Mouse (Mus musculus): ENCODE measurements around the gene Oxnad1. TPM values are rescaled to one million over a fixed set of nuclear protein-coding genes. Genes with fewer than 3 reads are reported as not detected.

Gene Oxnad1
- 57.1 TPM for polyA plus RNA-seq (2021)

GRCm38 (mm10) chr14:32084761-32085485 is at the start of gene Oxnad1:
Gene Oxnad1 (plus strand): TSS chr14:32085374.
- ATAC-seq (peak; percentile 78), DNase-seq (ENCODE audit: low read depth, low spot score) (no peak)
- CTCF ChIA-PET, result interaction anchor here (0.7 to 1.3 kb wide), 2 partner anchors 9 to 107 kb away, joined by 3 read pairs; no protein-coding TSS in a partner anchor
- POLR2A ChIA-PET, result interaction anchor here (0.5 to 0.6 kb wide), 2 partner anchors 21 to 39 kb away, joined by 3 read pairs; no protein-coding TSS in a partner anchor
- TF ChIP-seq CTCF (IDR thresholded peaks at IDR 0.05), result no peak
- no peaks in the 10 kb centered on the region for H3K27me3 ChIP-seq
- in situ Hi-C loops (cut with MboI; ENCODE audit: low pct_unique_long_range_greater_than_20kb), result loop anchor here (5.0 kb wide), 1 partner anchor 428 kb away; no protein-coding TSS in a partner anchor

GRCm38 (mm10) chr14:32036482-32036881 is 48.7 kb upstream of the Oxnad1 start:
- POLR2A ChIA-PET, result no interaction called here
- TF ChIP-seq CTCF (IDR thresholded peaks at IDR 0.05), result no peak
- H3K27me3 ChIP-seq, result no peaks in the 10 kb centered on the region
- no peak for DNase-seq (ENCODE audit: low read depth, low spot score)
- CTCF ChIA-PET, result interaction anchor here (1.2 kb wide), 1 partner anchor 82 kb away, joined by 3 read pairs; no protein-coding TSS in a partner anchor
- in situ Hi-C loops (cut with MboI; ENCODE audit: low pct_unique_long_range_greater_than_20kb), result no loop called here
- ATAC-seq, result no peak

GRCm38 (mm10) chr14:32037661-32038252 is 47.4 kb upstream of the Oxnad1 start:
- ATAC-seq, result no peak
- in situ Hi-C loops (cut with MboI; ENCODE audit: low pct_unique_long_range_greater_than_20kb), result no loop called here
- POLR2A ChIA-PET, result no interaction called here
- TF ChIP-seq CTCF (IDR thresholded peaks at IDR 0.05), result no peak
- DNase-seq (ENCODE audit: low read depth, low spot score), result no peak
- CTCF ChIA-PET, result interaction anchor here (1.2 kb wide), 1 partner anchor 83 kb away, joined by 3 read pairs; no protein-coding TSS in a partner anchor
- no peaks in the 10 kb centered on the region for H3K27me3 ChIP-seq

- in situ Hi-C loops (cut with MboI; ENCODE audit: low pct_unique_long_range_greater_than_20kb), result no loop called here
- CTCF ChIA-PET, result no interaction called here
- POLR2A ChIA-PET, result no interaction called here
- no peak for DNase-seq (ENCODE audit: low read depth, low spot score)
- no peak for TF ChIP-seq CTCF (IDR thresholded peaks at IDR 0.05)
- no peaks in the 10 kb centered on the region for H3K27me3 ChIP-seq
- ATAC-seq, result no peak
Observed at GRCm38 (mm10) chr14:32042108-32042507, 43.1 kb upstream of the Oxnad1 start.

GRCm38 (mm10) chr14:32046357-32046756 is 38.8 kb upstream of the Oxnad1 start:
- in situ Hi-C loops (cut with MboI; ENCODE audit: low pct_unique_long_range_greater_than_20kb), result no loop called here
- no peak for TF ChIP-seq CTCF (IDR thresholded peaks at IDR 0.05)
- ATAC-seq (no peak), DNase-seq (ENCODE audit: low read depth, low spot score) (no peak)
- POLR2A ChIA-PET, result interaction anchor here (0.7 kb wide), 1 partner anchor 38 kb away, joined by 3 read pairs; no protein-coding TSS in a partner anchor
- no peaks in the 10 kb centered on the region for H3K27me3 ChIP-seq
- CTCF ChIA-PET, result no interaction called here

- ChIA-PET CTCF (interaction anchor here (0.6 to 1.4 kb wide), 3 partner anchors 26 to 96 kb away, joined by 3 read pairs; no protein-coding TSS in a partner anchor), POLR2A (no interaction called here)
- no peak for ATAC-seq
- no peak for TF ChIP-seq CTCF (IDR thresholded peaks at IDR 0.05)
- in situ Hi-C loops (cut with MboI; ENCODE audit: low pct_unique_long_range_greater_than_20kb), result no loop called here
- no peak for DNase-seq (ENCODE audit: low read depth, low spot score)
- H3K27me3 ChIP-seq, result no peaks in the 10 kb centered on the region
Observed at GRCm38 (mm10) chr14:32050171-32050570, 35.0 kb upstream of the Oxnad1 start.

GRCm38 (mm10) chr14:32053895-32054294 is 31.3 kb upstream of the Oxnad1 start:
- ChIA-PET CTCF (no interaction called here), POLR2A (no interaction called here)
- DNase-seq (ENCODE audit: low read depth, low spot score) (no peak), ATAC-seq (no peak)
- no peak for TF ChIP-seq CTCF (IDR thresholded peaks at IDR 0.05)
- in situ Hi-C loops (cut with MboI; ENCODE audit: low pct_unique_long_range_greater_than_20kb), result no loop called here
- no peaks in the 10 kb centered on the region for H3K27me3 ChIP-seq

- DNase-seq (ENCODE audit: low read depth, low spot score) (no peak), ATAC-seq (no peak)
- H3K27me3 ChIP-seq, result no peaks in the 10 kb centered on the region
- ChIA-PET CTCF (interaction anchor here (0.8 kb wide), 1 partner anchor 15 kb away, joined by 3 read pairs; no protein-coding TSS in a partner anchor), POLR2A (no interaction called here)
- in situ Hi-C loops (cut with MboI; ENCODE audit: low pct_unique_long_range_greater_than_20kb), result no loop called here
- no peak for TF ChIP-seq CTCF (IDR thresholded peaks at IDR 0.05)
Observed at GRCm38 (mm10) chr14:32054788-32055187, 30.4 kb upstream of the Oxnad1 start.

GRCm38 (mm10) chr14:32055781-32056180 is 29.4 kb upstream of the Oxnad1 start:
- POLR2A ChIA-PET, result no interaction called here
- TF ChIP-seq CTCF (IDR thresholded peaks at IDR 0.05), result no peak
- CTCF ChIA-PET, result interaction anchor here (0.7 to 1.4 kb wide), 2 partner anchors 23 to 264 kb away, joined by 3 to 5 read pairs; no protein-coding TSS in a partner anchor
- in situ Hi-C loops (cut with MboI; ENCODE audit: low pct_unique_long_range_greater_than_20kb), result no loop called here
- ATAC-seq, result no peak
- no peaks in the 10 kb centered on the region for H3K27me3 ChIP-seq
- no peak for DNase-seq (ENCODE audit: low read depth, low spot score)

- in situ Hi-C loops (cut with MboI; ENCODE audit: low pct_unique_long_range_greater_than_20kb), result no loop called here
- no peaks in the 10 kb centered on the region for H3K27me3 ChIP-seq
- no peak for ATAC-seq
- DNase-seq (ENCODE audit: low read depth, low spot score), result no peak
- ChIA-PET CTCF (interaction anchor here (0.7 to 1.4 kb wide), 3 partner anchors 24 to 265 kb away, joined by 3 to 5 read pairs (median 3); no protein-coding TSS in a partner anchor), POLR2A (no interaction called here)
- TF ChIP-seq CTCF (IDR thresholded peaks at IDR 0.05), result no peak
Observed at GRCm38 (mm10) chr14:32056675-32057074, 28.5 kb upstream of the Oxnad1 start.

GRCm38 (mm10) chr14:32057664-32058063 is 27.5 kb upstream of the Oxnad1 start:
- ChIA-PET CTCF (no interaction called here), POLR2A (no interaction called here)
- ATAC-seq (no peak), DNase-seq (ENCODE audit: low read depth, low spot score) (no peak)
- TF ChIP-seq CTCF (IDR thresholded peaks at IDR 0.05), result no peak
- in situ Hi-C loops (cut with MboI; ENCODE audit: low pct_unique_long_range_greater_than_20kb), result no loop called here
- H3K27me3 ChIP-seq, result no peaks in the 10 kb centered on the region

Data from Patski (cell line).